23 mouse cellular contexts compared by ENCODE assay signal in genomic region chr9:14560545-14560944, GRCm38 (mm10).
DNase-seq lines count a peak whose midpoint lies in the region; ATAC-seq and TF ChIP-seq lines count a peak whose summit lies in the region.
"Had no signal": no experiment of that assay in that cellular context is flagged by ENCODE, and none has a peak within 500 bp of the region (broad histone marks: within the 10 kb centered on the region; RNA-seq: fewer than 3 reads in every experiment).

No protein-coding gene starts in this region.

- H3K9me3 ChIP-seq in embryonic facial prominence, embryonic 15.5 days (replicated peaks) = no peaks in the 10 kb centered on the region
- no peaks in the 10 kb centered on the region for H3K9me3 ChIP-seq in embryonic facial prominence, embryonic 10.5 days
- no peaks in the 10 kb centered on the region for H3K9me3 ChIP-seq in forebrain, embryonic 11.5 days (ENCODE audit: control insufficient read depth, low read length)
- H3K9me3 ChIP-seq: embryonic facial prominence, embryonic 12.5 days; forebrain, embryonic 10.5 days; forebrain, embryonic 13.5 days; forebrain, embryonic 15.5 days had no signal

- no peaks in the 10 kb centered on the region for H3K27me3 ChIP-seq in embryonic facial prominence, embryonic 15.5 days
- no peaks in the 10 kb centered on the region for H3K27me3 ChIP-seq in embryonic facial prominence, embryonic 10.5 days (replicated peaks; ENCODE audit: low read depth, poor library complexity, severe bottlenecking)
- no peaks in the 10 kb centered on the region for H3K27me3 ChIP-seq in forebrain, embryonic 11.5 days (ENCODE audit: control insufficient read depth, insufficient read depth, low read length)
- H3K27me3 ChIP-seq: embryonic facial prominence, embryonic 12.5 days; forebrain, embryonic 13.5 days; forebrain, embryonic 15.5 days had no signal

- no peak overlapping the region for H3K9ac ChIP-seq in embryonic facial prominence, embryonic 15.5 days
- no peak overlapping the region for H3K9ac ChIP-seq in forebrain, embryonic 11.5 days (ENCODE audit: low read length)
- H3K9ac ChIP-seq: embryonic facial prominence, embryonic 12.5 days; forebrain, embryonic 13.5 days; forebrain, embryonic 15.5 days; forebrain, postnatal 0 days had no signal

- H3K27ac ChIP-seq in embryonic facial prominence, embryonic 15.5 days (replicated peaks) = peak overlapping the region; percentile 28; the same call in 1 of the 2 replicates
- no peak overlapping the region for H3K27ac ChIP-seq in embryonic facial prominence, embryonic 10.5 days (replicated peaks)
- peak overlapping the region; percentile 71 for H3K27ac ChIP-seq in olfactory bulb, adult 2 months (ENCODE audit: insufficient read depth, low read depth, low read length)
- H3K27ac ChIP-seq in forebrain, embryonic 11.5 days (ENCODE audit: low read depth, low read length) = no peak overlapping the region
- H3K27ac ChIP-seq: embryonic facial prominence, embryonic 12.5 days; forebrain, embryonic 10.5 days; forebrain, embryonic 13.5 days; forebrain, embryonic 15.5 days had no signal

- H3K36me3 ChIP-seq in embryonic facial prominence, embryonic 15.5 days = peaks cover 87% of the 10 kb centered on the region
- H3K36me3 ChIP-seq in embryonic facial prominence, embryonic 10.5 days (replicated peaks) = peaks cover 100% of the 10 kb centered on the region
- peaks cover 2% of the 10 kb centered on the region for H3K36me3 ChIP-seq in forebrain, embryonic 11.5 days (ENCODE audit: control insufficient read depth, insufficient read depth, low read length)

- no peak overlapping the region for H3K4me2 ChIP-seq in embryonic facial prominence, embryonic 15.5 days (replicated peaks)
- H3K4me2 ChIP-seq in forebrain, embryonic 11.5 days (ENCODE audit: low read depth, low read length, severe bottlenecking) = no peak overlapping the region
- H3K4me2 ChIP-seq: embryonic facial prominence, embryonic 12.5 days; forebrain, embryonic 13.5 days; forebrain, embryonic 15.5 days had no signal

- WGBS in embryonic facial prominence, embryonic 15.5 days = 81% methylated on average over 4 of the region's 4 CpGs
- 87% methylated on average over 4 of the region's 4 CpGs for WGBS in embryonic facial prominence, embryonic 10.5 days
- 60% methylated on average over 4 of the region's 4 CpGs for WGBS in olfactory bulb, adult 2 months
- WGBS in forebrain, embryonic 11.5 days = 72% methylated on average over 4 of the region's 4 CpGs

- TF ChIP-seq POLR2A in olfactory bulb, adult 2 months (IDR thresholded peaks at IDR 0.05; ENCODE audit: insufficient read depth, low read depth, low read length) = no peak

- DNase-seq in embryonic facial prominence, embryonic 10.5 days (ENCODE audit: low spot score) = no peak
- DNase-seq in 3T3-L1 (ENCODE audit: low read depth, low spot score) (peak; percentile 70), NIH3T3 (ENCODE audit: low read depth) (peak; percentile 52)
- no peak for DNase-seq in forebrain, embryonic 11.5 days (ENCODE audit: low spot score)
- DNase-seq: adrenal gland, adult 2 months; adrenal gland, postnatal 10 days; adrenal gland, postnatal 25 days; cerebellum, adult 11 months; cerebellum, adult 18-20 months; cerebellum, adult 8-10 months; cerebellum, adult 9-11 months; cerebellum, postnatal 14 days; cerebellum, postnatal 36 days; embryo, embryonic 11 days; forebrain, postnatal 0 days had no signal

- TF ChIP-seq CTCF in olfactory bulb, adult 2 months (IDR thresholded peaks at IDR 0.05; ENCODE audit: insufficient read depth, low read depth, low read length) = no peak

- H3K4me1 ChIP-seq in embryonic facial prominence, embryonic 15.5 days = peaks cover 17% of the 10 kb centered on the region; the same call in 1 of the 2 replicates
- 0 out of 2 replicates have a peak, but pooled peaks cover 3% of the 10 kb centered on the region for H3K4me1 ChIP-seq in embryonic facial prominence, embryonic 10.5 days
- H3K4me1 ChIP-seq in olfactory bulb, adult 2 months (ENCODE audit: control insufficient read depth, insufficient read depth, low read length) = peaks cover 12% of the 10 kb centered on the region
- no peaks in the 10 kb centered on the region for H3K4me1 ChIP-seq in forebrain, embryonic 11.5 days (replicated peaks; ENCODE audit: control insufficient read depth, insufficient read depth, low read length)
- H3K4me1 ChIP-seq: embryonic facial prominence, embryonic 12.5 days; forebrain, embryonic 13.5 days; forebrain, embryonic 15.5 days had no signal

- no peak for ATAC-seq in embryonic facial prominence, embryonic 15.5 days (ENCODE audit: insufficient number of reproducible peaks, low FRiP score, low TSS enrichment, low read depth)
- ATAC-seq in forebrain, embryonic 11.5 days (replicated peaks; ENCODE audit: low FRiP score) = no peak
- no peak for ATAC-seq in megakaryocyte progenitor cell, adult 5-6 weeks (replicated peaks; ENCODE audit: poor library complexity)
- ATAC-seq: forebrain, embryonic 13.5 days; forebrain, embryonic 15.5 days had no signal

- no peak overlapping the region for H3K4me3 ChIP-seq in embryonic facial prominence, embryonic 15.5 days (replicated peaks)
- H3K4me3 ChIP-seq in embryonic facial prominence, embryonic 10.5 days = no peak overlapping the region
- H3K4me3 ChIP-seq in olfactory bulb, adult 2 months (ENCODE audit: insufficient read depth, low read depth, low read length) = no peak overlapping the region
- H3K4me3 ChIP-seq in forebrain, embryonic 11.5 days (ENCODE audit: low read depth, low read length) = no peak overlapping the region
- H3K4me3 ChIP-seq: embryonic facial prominence, embryonic 12.5 days; erythroblast, embryonic 14.5 days; forebrain, embryonic 10.5 days; forebrain, embryonic 13.5 days; forebrain, embryonic 15.5 days had no signal

Comparison
In these comparisons a context has a peak if more than half of its experiments do, and no peak if none do; other contexts are left out.
1. H3K27ac ChIP-seq: peak in embryonic facial prominence, embryonic 15.5 days (single experiment) and olfactory bulb, adult 2 months (single experiment); none in embryonic facial prominence, embryonic 10.5 days (single experiment) and forebrain, embryonic 11.5 days (single experiment).
2. DNase-seq: peak in 3T3-L1 (single experiment) and NIH3T3 (single experiment); none in embryonic facial prominence, embryonic 10.5 days (single experiment) and forebrain, embryonic 11.5 days (single experiment).